Mouse (Mus musculus): ENCODE measurements at regions not wholly inside any gene's neighbourhood (a gene's known extent, or its start where the extent isn't known, plus 50 kb on each side); places are given as distances from the start of the nearest gene placed in this dataset.

- no peak for DNase-seq (ENCODE audit: low read depth, low spot score)
Measured at GRCm38 (mm10) chr2:51014232-51014631, 134.7 kb downstream of the Rnd3 start.

DNA sequence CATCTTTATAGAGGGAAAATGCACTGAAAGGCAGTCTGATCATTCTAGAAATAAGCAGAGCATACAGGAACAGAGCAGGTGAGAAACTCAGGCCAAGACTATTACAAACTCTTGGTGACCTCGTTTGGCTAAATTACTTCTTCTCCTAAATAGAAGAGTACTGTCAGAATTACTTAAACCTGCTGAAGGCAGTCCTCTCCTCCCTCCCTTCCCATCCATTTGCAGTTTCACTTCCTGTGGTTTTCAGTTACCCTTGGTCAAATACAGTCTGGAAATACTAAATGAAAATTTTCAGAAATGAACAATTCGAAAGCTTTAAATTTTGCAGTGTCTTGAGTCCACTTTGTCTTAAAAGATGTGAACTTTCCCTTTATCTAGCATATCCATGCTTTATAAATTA, 135.8 kb downstream of the Rnd3 start:
- DNase-seq (ENCODE audit: low read depth, low spot score): no peak

- no peak for DNase-seq (ENCODE audit: low read depth, low spot score)
Measured at GRCm38 (mm10) chr2:51008251-51008533, 140.7 kb downstream of the Rnd3 start.

GRCm38 (mm10) chr2:51007409-51008250, 141.3 kb downstream of the Rnd3 start:
- DNase-seq (ENCODE audit: low read depth, low spot score): no peak

GRCm38 (mm10) chr2:51006818-51007217, 142.1 kb downstream of the Rnd3 start:
- DNase-seq (ENCODE audit: low read depth, low spot score): no peak

- DNase-seq (ENCODE audit: low read depth, low spot score): no peak
Measured at GRCm38 (mm10) chr2:51001548-51001947, 147.4 kb downstream of the Rnd3 start.

DNA sequence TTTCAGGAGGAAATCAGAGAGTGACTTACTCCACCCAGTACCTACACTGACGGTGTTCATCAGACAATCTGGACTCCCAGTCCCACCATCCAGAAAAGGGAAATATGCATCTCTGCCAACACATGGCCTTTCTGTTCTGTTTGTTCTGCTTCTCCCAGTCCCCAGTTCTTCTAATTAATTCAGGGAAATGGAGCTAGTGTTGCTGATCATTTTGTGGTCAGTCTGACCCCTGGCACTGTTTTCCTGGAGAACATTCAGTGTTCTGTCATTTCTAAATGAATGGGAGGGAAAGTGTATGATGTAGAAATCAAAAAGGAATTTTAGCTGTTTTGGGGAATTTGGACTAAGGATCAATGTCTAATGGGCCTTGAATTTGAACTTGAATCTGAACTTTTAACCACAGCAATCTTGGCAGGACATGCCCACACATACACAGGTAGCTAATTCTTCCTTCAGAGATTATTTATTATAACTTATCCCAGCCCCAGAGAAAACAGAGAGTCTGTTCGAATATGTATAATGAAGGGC, 165.0 kb downstream of the Rnd3 start:
- no peak for DNase-seq (ENCODE audit: low read depth, low spot score)

DNA sequence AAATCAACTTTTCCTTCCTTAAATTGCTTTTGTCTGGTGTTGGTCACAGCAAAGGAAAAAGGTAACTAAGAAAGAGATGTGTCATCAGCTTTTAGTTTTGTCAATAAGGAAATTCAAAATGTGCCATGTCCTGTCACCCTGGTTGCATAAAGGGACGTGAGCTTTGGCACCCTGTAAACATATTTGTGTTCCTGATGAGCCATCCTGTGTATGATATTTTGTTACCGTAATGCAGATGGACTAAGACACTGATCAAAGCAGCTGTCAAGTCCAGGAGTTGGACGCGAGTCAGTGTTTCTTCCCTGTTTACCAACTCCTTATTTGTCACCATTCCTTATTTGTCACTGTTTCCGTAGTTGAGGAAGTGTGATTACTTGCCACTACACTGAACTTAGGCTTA, 166.3 kb downstream of the Rnd3 start:
- no peak for DNase-seq (ENCODE audit: low read depth, low spot score)

DNA sequence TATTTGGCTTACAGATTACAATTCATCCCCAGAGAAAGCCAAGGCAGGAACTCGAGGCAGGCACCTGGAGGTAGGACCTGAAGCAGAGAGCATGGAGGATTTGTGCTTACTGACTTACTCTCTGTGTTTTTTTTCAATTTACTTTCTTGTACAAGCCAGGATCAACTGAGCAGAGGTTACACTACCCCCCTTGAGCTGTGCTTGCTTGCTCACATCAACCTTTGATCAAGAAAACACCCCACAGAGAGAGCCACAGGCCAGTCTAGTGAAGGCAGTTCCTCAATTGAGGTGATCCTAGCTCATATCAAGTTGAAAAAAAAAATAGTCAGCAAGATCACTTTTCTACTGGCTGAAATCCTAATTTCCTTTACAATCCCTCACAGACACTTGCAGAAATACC, 170.6 kb downstream of the Rnd3 start:
- no peak for DNase-seq (ENCODE audit: low read depth, low spot score)

GRCm38 (mm10) chr2:50971131-50971825, 177.6 kb downstream of the Rnd3 start:
- no peak for DNase-seq (ENCODE audit: low read depth, low spot score)

GRCm38 (mm10) chr2:50968382-50968781, 180.5 kb downstream of the Rnd3 start:
- no peak for DNase-seq (ENCODE audit: low read depth, low spot score)

DNA sequence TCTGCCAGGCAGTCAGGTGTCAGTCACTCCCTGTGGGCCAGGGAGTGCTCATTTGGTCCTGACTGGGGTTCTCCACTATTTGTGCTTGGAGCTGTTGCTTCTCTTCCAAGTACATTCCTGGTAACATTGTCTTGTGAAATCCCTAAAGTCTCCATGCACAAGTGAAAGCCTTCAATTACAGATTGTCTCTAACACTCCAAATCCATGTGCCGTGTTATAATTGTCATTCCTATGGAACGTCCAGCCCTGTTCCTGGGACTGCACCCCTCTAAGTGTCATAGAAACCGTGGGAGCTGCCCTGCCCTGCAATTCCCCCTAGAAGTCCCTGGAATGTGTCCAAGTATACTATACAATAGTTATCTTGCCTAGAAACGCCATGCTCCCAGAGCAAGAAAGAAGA, 181.1 kb downstream of the Rnd3 start:
- no peak for DNase-seq (ENCODE audit: low read depth, low spot score)

DNA sequence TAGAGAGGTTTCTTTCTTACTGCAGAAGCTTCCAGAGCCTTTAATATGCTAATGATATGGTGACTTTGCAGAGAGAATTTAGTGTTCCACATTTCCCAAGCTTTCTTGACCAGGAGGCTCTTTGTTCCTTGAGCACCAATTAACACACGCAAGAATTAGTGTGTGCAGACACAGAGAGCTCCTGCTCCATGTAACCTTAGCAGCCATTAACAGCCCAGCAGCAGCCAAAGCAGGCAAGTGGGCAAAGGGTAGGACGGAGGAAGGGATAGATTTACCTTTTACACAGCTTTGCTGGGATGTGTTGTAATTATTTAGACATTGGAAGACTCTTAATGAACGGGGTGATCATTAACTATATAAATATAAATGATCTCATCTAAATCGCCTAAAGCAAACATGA, 181.8 kb downstream of the Rnd3 start:
- no peak for DNase-seq (ENCODE audit: low read depth, low spot score)

GRCm38 (mm10) chr2:50965485-50966017, 183.4 kb downstream of the Rnd3 start:
- DNase-seq (ENCODE audit: low read depth, low spot score): no peak

DNA sequence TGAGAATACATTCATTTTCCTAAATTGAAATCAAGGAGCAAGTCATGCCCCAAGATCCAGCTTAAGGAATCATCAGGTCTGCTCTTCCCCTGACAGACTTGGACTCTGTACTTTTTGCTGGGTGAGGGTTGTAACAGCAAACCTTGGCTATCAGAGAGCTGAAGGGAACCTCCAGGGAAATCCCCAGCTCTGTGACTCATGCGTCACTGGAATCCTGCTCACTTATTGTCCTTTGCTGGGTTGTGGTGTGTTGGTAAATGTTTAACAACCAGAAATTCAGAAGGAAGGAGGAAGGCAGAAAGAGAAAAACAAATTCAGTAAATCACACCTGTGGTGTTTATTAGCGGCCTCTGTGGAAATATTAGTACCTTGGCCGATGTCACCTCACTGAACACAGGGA, 184.8 kb downstream of the Rnd3 start:
- DNase-seq (ENCODE audit: low read depth, low spot score): no peak

DNA sequence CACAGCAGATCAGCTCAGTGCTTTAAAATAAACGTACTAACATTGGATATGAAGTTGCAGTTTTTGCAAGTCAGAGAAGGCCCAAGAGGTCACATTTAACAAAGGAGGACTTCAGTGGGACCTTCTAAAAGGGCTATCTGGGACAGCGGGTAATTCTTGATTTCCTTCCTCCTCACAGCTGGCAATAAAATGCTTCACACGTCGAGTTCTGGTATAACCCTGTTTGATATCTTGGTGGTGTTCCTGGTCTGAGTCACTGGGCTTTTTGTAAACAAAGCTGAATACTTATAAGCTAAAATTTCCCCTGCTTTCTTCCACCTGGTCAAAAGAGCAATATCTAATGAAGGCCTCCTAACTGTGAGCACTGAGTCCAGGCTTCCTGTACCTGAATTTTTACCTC, 187.9 kb downstream of the Rnd3 start:
- no peak for DNase-seq (ENCODE audit: low read depth, low spot score)

GRCm38 (mm10) chr2:50959323-50959722, 189.6 kb downstream of the Rnd3 start:
- no peak for DNase-seq (ENCODE audit: low read depth, low spot score)

DNA sequence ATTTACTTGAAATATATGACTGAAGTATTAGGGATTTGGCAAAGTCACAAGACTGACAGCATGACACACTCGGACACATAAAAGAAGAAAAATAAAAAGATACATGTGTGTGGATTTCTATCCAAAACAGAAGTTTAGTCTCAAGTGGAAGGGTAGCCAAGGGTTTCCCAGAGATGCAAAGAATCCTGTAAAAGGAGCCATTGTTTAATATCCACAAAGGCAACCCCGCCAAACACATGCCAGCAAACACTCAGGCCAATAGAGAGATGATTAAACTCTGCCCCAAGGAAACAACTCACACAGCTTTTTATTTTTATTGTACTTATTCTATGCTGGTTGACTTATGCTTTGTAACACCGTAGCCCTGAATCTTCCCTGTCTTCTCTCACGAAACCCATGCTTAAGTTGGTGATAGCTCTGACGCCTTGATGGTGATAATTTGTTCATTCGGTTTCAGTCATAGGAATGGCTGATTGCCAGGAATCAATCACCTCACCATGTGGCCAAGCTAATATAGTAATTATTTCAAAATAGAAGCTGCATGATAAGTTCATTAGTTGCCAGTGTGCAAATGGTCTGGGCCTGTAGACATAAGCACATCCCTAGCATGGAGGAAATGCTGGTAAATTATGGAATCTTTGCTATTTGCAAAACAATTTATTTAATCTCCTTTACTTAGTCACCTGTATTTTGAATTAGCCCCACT, 194.4 kb downstream of the Rnd3 start:
- DNase-seq (ENCODE audit: low read depth, low spot score): no peak

- DNase-seq (ENCODE audit: low read depth, low spot score): no peak
Measured at GRCm38 (mm10) chr2:50951027-50951426, 197.9 kb downstream of the Rnd3 start.

DNA sequence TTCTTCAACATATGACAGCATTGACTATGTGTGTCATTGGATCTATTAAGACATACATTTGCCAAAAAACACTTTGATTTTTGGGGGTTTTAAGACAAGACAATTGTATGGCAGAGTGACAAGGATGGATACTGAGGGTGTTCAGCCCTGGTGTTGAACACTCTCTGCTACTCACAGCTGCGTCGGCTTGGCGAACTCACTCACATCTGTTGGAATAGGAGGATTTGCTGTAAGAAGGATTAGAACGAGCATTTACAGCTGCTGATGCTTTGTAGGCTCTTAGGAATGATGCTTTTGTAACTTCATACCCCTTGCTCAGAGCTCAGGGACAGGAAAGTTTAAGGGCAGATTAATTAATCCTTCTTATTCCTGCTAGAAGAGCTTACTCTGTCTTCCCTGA, 199.2 kb downstream of the Rnd3 start:
- no peak for DNase-seq (ENCODE audit: low read depth, low spot score)

- DNase-seq (ENCODE audit: low read depth, low spot score): no peak
Measured at GRCm38 (mm10) chr2:50945526-50945925, 203.4 kb downstream of the Rnd3 start.

DNA sequence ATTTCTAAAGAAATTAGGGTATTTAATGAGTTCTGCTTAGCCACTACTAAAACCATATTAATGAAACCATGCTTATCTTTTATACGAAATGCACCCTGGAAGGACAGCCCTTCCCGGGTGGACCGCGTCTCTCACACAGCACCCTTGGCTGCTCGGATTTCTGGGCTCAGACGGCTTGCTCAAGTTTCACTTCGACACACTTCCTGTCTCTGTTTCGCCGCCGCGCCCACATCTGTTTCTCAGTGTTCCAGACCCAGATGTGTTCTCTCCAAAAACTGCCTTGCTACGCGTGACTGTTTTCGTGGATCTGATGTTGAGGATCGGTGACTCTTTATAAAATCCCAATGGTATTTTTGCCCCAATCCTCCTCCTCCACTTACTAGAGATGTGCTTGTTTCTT, 205.7 kb downstream of the Rnd3 start:
- DNase-seq (ENCODE audit: low read depth, low spot score): no peak
